Mouse (Mus musculus) embryonic fibroblast, embryonic 13.5 days (primary cell): ENCODE results near the gene Smok3a.

Source experiments
- CTCF ChIP-seq: IDR thresholded peaks from 2 replicates; pipeline ENCODE4 v1.5.1; 2011; ENCODE audit warnings: mild to moderate bottlenecking, control low read depth, low read length, moderate library complexity, borderline replicate concordance; ENCODE audit not compliant: insufficient read depth
- POLR2A ChIP-seq: IDR thresholded peaks from 2 replicates; pipeline ENCODE4 v1.6.1; 2011; ENCODE audit warnings: low read depth, mild to moderate bottlenecking, control low read depth, low read length, moderate library complexity

GRCm38 (mm10) chr5:137977291-137977690 is 43.8 kb upstream of the Smok3a start:
- no peak for TF ChIP-seq CTCF
- TF ChIP-seq POLR2A = no peak
